Mouse (Mus musculus): ENCODE measurements around the gene Tmem132c. TPM values are rescaled to one million over a fixed set of nuclear protein-coding genes. Genes with fewer than 3 reads are reported as not detected.

Tmem132c gene
- polyA plus RNA-seq, 1 experiment = 13.8 TPM

GRCm38 (mm10) chr5:127483955-127484659 is 242.5 kb downstream of the Tmem132c start:
- TF ChIP-seq POLR2A (IDR thresholded peaks at IDR 0.05; ENCODE audit: borderline replicate concordance, extremely low read depth, low read depth, low read length) = no peak
- TF ChIP-seq CTCF (IDR thresholded peaks at IDR 0.05; ENCODE audit: insufficient read depth, low read length) = no peak
- Histone ChIP-seq H3K4me1 (ENCODE audit: control insufficient read depth, insufficient read depth, low read length) (no peaks in the 10 kb centered on the region; the same call in 1 of the 2 replicates), H3K4me3 (replicated peaks; ENCODE audit: extremely low read depth, low read depth, low read length) (no peak overlapping the region)
- 27% methylated on average over 8 of the region's 8 CpGs for WGBS
- no peak for DNase-seq

GRCm38 (mm10) chr5:127484813-127485486 is 243.3 kb downstream of the Tmem132c start:
- 26% methylated on average over 13 of the region's 13 CpGs for WGBS
- Histone ChIP-seq H3K4me3 (replicated peaks; ENCODE audit: extremely low read depth, low read depth, low read length) (no peak overlapping the region), H3K4me1 (ENCODE audit: control insufficient read depth, insufficient read depth, low read length) (no peaks in the 10 kb centered on the region; the same call in 1 of the 2 replicates)
- no peak for TF ChIP-seq CTCF (IDR thresholded peaks at IDR 0.05; ENCODE audit: insufficient read depth, low read length)
- no peak for TF ChIP-seq POLR2A (IDR thresholded peaks at IDR 0.05; ENCODE audit: borderline replicate concordance, extremely low read depth, low read depth, low read length)
- no peak for DNase-seq

GRCm38 (mm10) chr5:127487190-127487589 is 245.6 kb downstream of the Tmem132c start:
- H3K4me1 ChIP-seq (ENCODE audit: control insufficient read depth, insufficient read depth, low read length) = no peaks in the 10 kb centered on the region; the same call in 1 of the 2 replicates
- DNase-seq = no peak
- no peak overlapping the region for H3K4me3 ChIP-seq (replicated peaks; ENCODE audit: extremely low read depth, low read depth, low read length)
- no peak for TF ChIP-seq POLR2A (IDR thresholded peaks at IDR 0.05; ENCODE audit: borderline replicate concordance, extremely low read depth, low read depth, low read length)
- TF ChIP-seq CTCF (IDR thresholded peaks at IDR 0.05; ENCODE audit: insufficient read depth, low read length) = no peak
- WGBS = 86% methylated on average over 6 of the region's 6 CpGs

GRCm38 (mm10) chr5:127488666-127489065 is 247.1 kb downstream of the Tmem132c start:
- H3K4me1 ChIP-seq (ENCODE audit: control insufficient read depth, insufficient read depth, low read length) = no peaks in the 10 kb centered on the region; the same call in 1 of the 2 replicates
- no peak for DNase-seq
- WGBS = 48% methylated on average over 13 of the region's 13 CpGs
- no peak for TF ChIP-seq POLR2A (IDR thresholded peaks at IDR 0.05; ENCODE audit: borderline replicate concordance, extremely low read depth, low read depth, low read length)
- TF ChIP-seq CTCF (IDR thresholded peaks at IDR 0.05; ENCODE audit: insufficient read depth, low read length) = no peak
- H3K4me3 ChIP-seq (replicated peaks; ENCODE audit: extremely low read depth, low read depth, low read length) = no peak overlapping the region

- TF ChIP-seq POLR2A (IDR thresholded peaks at IDR 0.05; ENCODE audit: borderline replicate concordance, extremely low read depth, low read depth, low read length) (no peak), CTCF (IDR thresholded peaks at IDR 0.05; ENCODE audit: insufficient read depth, low read length) (no peak)
- 72% methylated on average over 3 of the region's 3 CpGs for WGBS
- Histone ChIP-seq H3K4me3 (replicated peaks; ENCODE audit: extremely low read depth, low read depth, low read length) (no peak overlapping the region), H3K4me1 (ENCODE audit: control insufficient read depth, insufficient read depth, low read length) (no peaks in the 10 kb centered on the region)
- DNase-seq = no peak
Observed at GRCm38 (mm10) chr5:127491724-127492123, 250.1 kb downstream of the Tmem132c start.

- no peak for DNase-seq
- Histone ChIP-seq H3K4me1 (ENCODE audit: control insufficient read depth, insufficient read depth, low read length) (no peaks in the 10 kb centered on the region), H3K4me3 (replicated peaks; ENCODE audit: extremely low read depth, low read depth, low read length) (no peak overlapping the region)
- WGBS = 55% methylated on average over 7 of the region's 7 CpGs
- TF ChIP-seq POLR2A (IDR thresholded peaks at IDR 0.05; ENCODE audit: borderline replicate concordance, extremely low read depth, low read depth, low read length) = no peak
Observed at GRCm38 (mm10) chr5:127496895-127497294, 255.3 kb downstream of the Tmem132c start.

- 57% methylated on average over 12 of the region's 12 CpGs for WGBS
- no peak for DNase-seq
- TF ChIP-seq CTCF (IDR thresholded peaks at IDR 0.05; ENCODE audit: insufficient read depth, low read length) = no peak
- Histone ChIP-seq H3K4me3 (replicated peaks; ENCODE audit: extremely low read depth, low read depth, low read length) (no peak overlapping the region), H3K4me1 (ENCODE audit: control insufficient read depth, insufficient read depth, low read length) (no peaks in the 10 kb centered on the region)
Observed at GRCm38 (mm10) chr5:127499151-127499827, 257.7 kb downstream of the Tmem132c start.

GRCm38 (mm10) chr5:127502838-127503237 is 261.2 kb downstream of the Tmem132c start:
- Histone ChIP-seq H3K4me3 (replicated peaks; ENCODE audit: extremely low read depth, low read depth, low read length) (no peak overlapping the region), H3K4me1 (ENCODE audit: control insufficient read depth, insufficient read depth, low read length) (no peaks in the 10 kb centered on the region)
- no peak for DNase-seq
- TF ChIP-seq CTCF (IDR thresholded peaks at IDR 0.05; ENCODE audit: insufficient read depth, low read length) = no peak
- no peak for TF ChIP-seq POLR2A (IDR thresholded peaks at IDR 0.05; ENCODE audit: borderline replicate concordance, extremely low read depth, low read depth, low read length)
- WGBS = 21% methylated on average over 7 of the region's 7 CpGs

- H3K4me3 ChIP-seq (replicated peaks; ENCODE audit: extremely low read depth, low read depth, low read length) = no peak overlapping the region
- TF ChIP-seq CTCF (IDR thresholded peaks at IDR 0.05; ENCODE audit: insufficient read depth, low read length) (no peak), POLR2A (IDR thresholded peaks at IDR 0.05; ENCODE audit: borderline replicate concordance, extremely low read depth, low read depth, low read length) (no peak)
- no peaks in the 10 kb centered on the region for H3K4me1 ChIP-seq (ENCODE audit: control insufficient read depth, insufficient read depth, low read length)
- WGBS = 69% methylated on average over 6 of the region's 6 CpGs
- no peak for DNase-seq
Observed at GRCm38 (mm10) chr5:127505697-127506096, 264.1 kb downstream of the Tmem132c start.
